In genomic region chr11:102355501-102355900, GRCm38 (mm10) we compare ENCODE assay signal across 33 mouse cellular contexts. TPM values are rescaled to one million over a fixed set of nuclear protein-coding genes. Genes with fewer than 3 reads are reported as not detected.
DNase-seq lines count a peak whose midpoint lies in the region; ATAC-seq lines count a peak whose summit lies in the region.
"Had no signal": no experiment of that assay in that cellular context is flagged by ENCODE, and none has a peak within 500 bp of the region (broad histone marks: within the 10 kb centered on the region; RNA-seq: fewer than 3 reads in every experiment).

No protein-coding gene starts in this region.

- ATAC-seq in heart, embryonic 12.5 days (ENCODE audit: insufficient number of reproducible peaks, low FRiP score), result peak; percentile 45; the same call in 1 of the 2 replicates
- 0 out of 2 replicates have a peak, but pooled peaks have one; percentile 0 for ATAC-seq in erythroblast, adult 5-6 weeks (replicated peaks; ENCODE audit: low FRiP score, poor library complexity, severe bottlenecking)
- peak; percentile 30 for ATAC-seq in liver, embryonic 13.5 days (ENCODE audit: low read depth)
- no peak for ATAC-seq in megakaryocyte-erythroid progenitor cell, adult 5-6 weeks (replicated peaks; ENCODE audit: low FRiP score, low TSS enrichment, poor library complexity, severe bottlenecking)
- ATAC-seq: forebrain, embryonic 14.5 days; intestine, embryonic 16.5 days; Patski had no signal

- H3K9me3 ChIP-seq in heart, embryonic 12.5 days (replicated peaks), result no peaks in the 10 kb centered on the region
- H3K9me3 ChIP-seq in liver, embryonic 13.5 days (replicated peaks), result no peaks in the 10 kb centered on the region
- H3K9me3 ChIP-seq: embryonic facial prominence, embryonic 13.5 days; heart, embryonic 10.5 days; hindbrain, embryonic 13.5 days; limb, embryonic 10.5 days; limb, embryonic 15.5 days; lung, embryonic 15.5 days; neural tube, embryonic 15.5 days had no signal

- no peaks in the 10 kb centered on the region for H3K4me1 ChIP-seq in heart, embryonic 12.5 days (replicated peaks)
- H3K4me1 ChIP-seq in liver, embryonic 13.5 days (replicated peaks), result peaks cover 98% of the 10 kb centered on the region
- H3K4me1 ChIP-seq: embryonic facial prominence, embryonic 13.5 days; heart, embryonic 10.5 days; hindbrain, embryonic 13.5 days; limb, embryonic 10.5 days; lung, embryonic 15.5 days; neural tube, embryonic 15.5 days had no signal

- H3K27me3 ChIP-seq in heart, embryonic 12.5 days (replicated peaks), result peaks cover 75% of the 10 kb centered on the region
- H3K27me3 ChIP-seq in liver, embryonic 13.5 days, result peaks cover 70% of the 10 kb centered on the region

- H3K4me2 ChIP-seq in heart, embryonic 12.5 days, result no peak overlapping the region
- peak overlapping the region; percentile 87 for H3K4me2 ChIP-seq in liver, embryonic 13.5 days
- H3K4me2 ChIP-seq: embryonic facial prominence, embryonic 13.5 days; hindbrain, embryonic 13.5 days; limb, embryonic 15.5 days; lung, embryonic 15.5 days; neural tube, embryonic 15.5 days had no signal

- 84% methylated on average over 3 of the region's 3 CpGs for WGBS in heart, embryonic 12.5 days
- 53% methylated on average over 3 of the region's 3 CpGs for WGBS in liver, embryonic 13.5 days (ENCODE audit: insufficient replicate concordance)

- H3K36me3 ChIP-seq in heart, embryonic 12.5 days, result no peaks in the 10 kb centered on the region
- peaks cover 100% of the 10 kb centered on the region for H3K36me3 ChIP-seq in liver, embryonic 13.5 days
- H3K36me3 ChIP-seq: embryonic facial prominence, embryonic 13.5 days; hindbrain, embryonic 13.5 days; limb, embryonic 10.5 days; limb, embryonic 15.5 days; lung, embryonic 15.5 days; neural tube, embryonic 15.5 days had no signal

- no peak overlapping the region for H3K27ac ChIP-seq in heart, embryonic 12.5 days (ENCODE audit: poor library complexity, severe bottlenecking)
- H3K27ac ChIP-seq in liver, embryonic 13.5 days, result peak overlapping the region; percentile 99
- H3K27ac ChIP-seq: embryonic facial prominence, embryonic 13.5 days; heart, embryonic 10.5 days; hindbrain, embryonic 13.5 days; kidney, postnatal 0 days; limb, embryonic 10.5 days; limb, embryonic 15.5 days; lung, embryonic 15.5 days; neural tube, embryonic 15.5 days; stomach, postnatal 0 days had no signal

- no peak overlapping the region for H3K4me3 ChIP-seq in heart, embryonic 12.5 days
- peak overlapping the region; percentile 84 for H3K4me3 ChIP-seq in liver, embryonic 13.5 days (replicated peaks)
- H3K4me3 ChIP-seq: embryonic facial prominence, embryonic 13.5 days; heart, embryonic 10.5 days; hindbrain, embryonic 13.5 days; limb, embryonic 10.5 days; limb, embryonic 15.5 days; lung, embryonic 15.5 days; neural tube, embryonic 15.5 days had no signal

- DNase-seq in heart, adult 8-10 months (ENCODE audit: low spot score), result no peak
- DNase-seq in liver, embryonic 13.5 days, result no peak
- DNase-seq in frontal cortex, postnatal 36 days (ENCODE audit: low spot score in 2 of 2), result no peak
- DNase-seq in gastrocnemius, postnatal 4 days (ENCODE audit: low spot score in 2 of 2), result no peak
- DNase-seq: adrenal gland, postnatal 10 days; cerebellum, adult 11-12 months; cerebellum, adult 9-11 months; heart, postnatal 4 days; kidney, adult 8-10 months; layer of hippocampus, postnatal 36 days; lung, postnatal 36 days; midbrain, embryonic 14.5 days; retina, postnatal 1 day; right cerebral cortex, postnatal 14 days; thymus, adult 2 months; thymus, postnatal 36 days had no signal

- H3K9ac ChIP-seq in heart, embryonic 12.5 days, result no peak overlapping the region
- peak overlapping the region; percentile 99; the same call in 1 of the 2 replicates for H3K9ac ChIP-seq in liver, embryonic 13.5 days
- H3K9ac ChIP-seq: embryonic facial prominence, embryonic 13.5 days; hindbrain, embryonic 13.5 days; limb, embryonic 15.5 days; lung, embryonic 15.5 days; neural tube, embryonic 15.5 days had no signal

RNA-seq across cellular contexts. Expression of gene Slc4a1, which starts 10.5 kb away (rescaled TPM):
- 114 and 116 TPM in 2 replicates for polyA plus RNA-seq in heart, embryonic 12.5 days (2016; fragmentation: Nextera tagmentation; extraction: Ambion mirVana)
- 1 to 10 TPM in 2 of 4 experiments, under 1 TPM in 2; 0.19 to 4.5 (median 1.5) TPM for total RNA-seq in heart, adult 8-10 months (2022)
- total RNA-seq in erythroblast, adult 5-6 weeks (2015; ENCODE audit: low replicate concordance), result 4,977 and 5,433 TPM in 2 replicates
- total RNA-seq in erythroblast, adult 5-6 weeks (2017; ENCODE audit: low replicate concordance), result 6,454 and 7,565 TPM in 2 replicates
- polyA plus RNA-seq in liver, embryonic 13.5 days (2015; fragmentation: Nextera tagmentation; extraction: Ambion mirVana), result 734 and 914 TPM in 2 replicates
- 0.42 and 0.46 TPM in 2 replicates for total RNA-seq in megakaryocyte-erythroid progenitor cell, adult 5-6 weeks (2014; fragmentation: Nextera tagmentation)
- total RNA-seq in megakaryocyte-erythroid progenitor cell, adult 5-6 weeks (2017), result 0.27 and 6.8 TPM in 2 replicates
- total RNA-seq in gastrocnemius, postnatal 4 days (2021), result 1 to 10 TPM; 2.5 to 7.2 TPM
- polyA plus RNA-seq: Patski had no signal

RNA-seq across cellular contexts. Expression of gene Ubtf, which starts 36.0 kb away (rescaled TPM):
- polyA plus RNA-seq in heart, embryonic 12.5 days (2016; fragmentation: Nextera tagmentation; extraction: Ambion mirVana), result 65.4 and 68.6 TPM in 2 replicates
- total RNA-seq in heart, adult 8-10 months (2022), result 10 to 100 TPM; 48.6 to 59.7 (median 52.1) TPM
- total RNA-seq in erythroblast, adult 5-6 weeks (2015; ENCODE audit: low replicate concordance), result 19.0 and 22.8 TPM in 2 replicates
- 119 and 258 TPM in 2 replicates for total RNA-seq in erythroblast, adult 5-6 weeks (2017; ENCODE audit: low replicate concordance)
- 70.0 and 81.5 TPM in 2 replicates for polyA plus RNA-seq in liver, embryonic 13.5 days (2015; fragmentation: Nextera tagmentation; extraction: Ambion mirVana)
- 90.4 and 102 TPM in 2 replicates for total RNA-seq in megakaryocyte-erythroid progenitor cell, adult 5-6 weeks (2014; fragmentation: Nextera tagmentation)
- 162 and 180 TPM in 2 replicates for total RNA-seq in megakaryocyte-erythroid progenitor cell, adult 5-6 weeks (2017)
- total RNA-seq in gastrocnemius, postnatal 4 days (2021), result 10 to 100 TPM; 85.8 to 98.3 TPM

RNA-seq across cellular contexts. Expression of gene Rundc3a, which starts 37.7 kb away (rescaled TPM):
- polyA plus RNA-seq in heart, embryonic 12.5 days (2016; fragmentation: Nextera tagmentation; extraction: Ambion mirVana), result 1.7 and 1.8 TPM in 2 replicates
- total RNA-seq in heart, adult 8-10 months (2022), result under 1 TPM in 1 of 4 experiments, not detected in 3; 0.16 TPM
- 3.1 TPM in 1 of 2 replicates, not detected in the other for total RNA-seq in erythroblast, adult 5-6 weeks (2015; ENCODE audit: low replicate concordance)
- total RNA-seq in erythroblast, adult 5-6 weeks (2017; ENCODE audit: low replicate concordance), result 2.7 and 7.5 TPM in 2 replicates
- polyA plus RNA-seq in liver, embryonic 13.5 days (2015; fragmentation: Nextera tagmentation; extraction: Ambion mirVana), result 1.5 and 1.7 TPM in 2 replicates
- not detected in 2 replicates for total RNA-seq in megakaryocyte-erythroid progenitor cell, adult 5-6 weeks (2014; fragmentation: Nextera tagmentation)
- total RNA-seq in megakaryocyte-erythroid progenitor cell, adult 5-6 weeks (2017), result not detected in 2 replicates
- 1 to 10 TPM; 1.3 to 1.4 TPM for total RNA-seq in gastrocnemius, postnatal 4 days (2021)
- total RNA-seq: gastrocnemius, adult 18-20 months; monocyte, adult 5-6 weeks had no signal

RNA-seq across cellular contexts. Expression of gene Slc25a39, which starts 52.2 kb away (rescaled TPM):
- polyA plus RNA-seq in heart, embryonic 12.5 days (2016; fragmentation: Nextera tagmentation; extraction: Ambion mirVana), result 253 and 260 TPM in 2 replicates
- total RNA-seq in heart, adult 8-10 months (2022), result 100 to 1,000 TPM; 174 to 204 (median 197) TPM
- total RNA-seq in erythroblast, adult 5-6 weeks (2015; ENCODE audit: low replicate concordance), result 461 and 462 TPM in 2 replicates
- total RNA-seq in erythroblast, adult 5-6 weeks (2017; ENCODE audit: low replicate concordance), result 236 and 290 TPM in 2 replicates
- 388 and 390 TPM in 2 replicates for polyA plus RNA-seq in liver, embryonic 13.5 days (2015; fragmentation: Nextera tagmentation; extraction: Ambion mirVana)
- 115 and 148 TPM in 2 replicates for total RNA-seq in megakaryocyte-erythroid progenitor cell, adult 5-6 weeks (2014; fragmentation: Nextera tagmentation)
- 43.8 and 55.9 TPM in 2 replicates for total RNA-seq in megakaryocyte-erythroid progenitor cell, adult 5-6 weeks (2017)
- 10 to 100 TPM; 54.5 to 66.3 TPM for total RNA-seq in gastrocnemius, postnatal 4 days (2021)

RNA-seq across cellular contexts. Expression of gene Atxn7l3, which starts 59.1 kb away (rescaled TPM):
- 10.9 and 11.8 TPM in 2 replicates for polyA plus RNA-seq in heart, embryonic 12.5 days (2016; fragmentation: Nextera tagmentation; extraction: Ambion mirVana)
- total RNA-seq in heart, adult 8-10 months (2022), result 10 to 100 TPM; 17.7 to 21.1 (median 20.1) TPM
- total RNA-seq in erythroblast, adult 5-6 weeks (2015; ENCODE audit: low replicate concordance), result 6.3 and 10.4 TPM in 2 replicates
- 5.7 and 9.3 TPM in 2 replicates for total RNA-seq in erythroblast, adult 5-6 weeks (2017; ENCODE audit: low replicate concordance)
- polyA plus RNA-seq in liver, embryonic 13.5 days (2015; fragmentation: Nextera tagmentation; extraction: Ambion mirVana), result 4.6 and 4.9 TPM in 2 replicates
- total RNA-seq in megakaryocyte-erythroid progenitor cell, adult 5-6 weeks (2014; fragmentation: Nextera tagmentation), result 23.2 and 34.0 TPM in 2 replicates
- total RNA-seq in megakaryocyte-erythroid progenitor cell, adult 5-6 weeks (2017), result 18.3 and 21.5 TPM in 2 replicates
- total RNA-seq in gastrocnemius, postnatal 4 days (2021), result 10 to 100 TPM; 40.3 to 40.9 TPM

Comparison
In these comparisons a context has a peak if more than half of its experiments do, and no peak if none do; other contexts are left out.
1. RNA of gene Slc4a1, which starts 10.5 kb away (total RNA-seq): 4,977 to 7,565 TPM in erythroblast, adult 5-6 weeks; 2.5 to 7.2 TPM in gastrocnemius, postnatal 4 days, 0.27 to 6.8 TPM in megakaryocyte-erythroid progenitor cell, adult 5-6 weeks and 0.19 to 4.5 TPM in heart, adult 8-10 months; every median in the first group is over 100 times any median in the second.